Mouse (Mus musculus) neural tube, embryonic 11.5 days (tissue): ENCODE data around the gene Dvl2. TPM values are rescaled to one million over a fixed set of nuclear protein-coding genes. Genes with fewer than 3 reads are reported as not detected.

Experiments
- ATAC-seq: fragments of 200-750 bp; cut with Nextera tagmentation; 2 replicates; pipeline ENCODE4 v1.8.0; 2017; ENCODE audit warnings: moderate number of reproducible peaks, mild to moderate bottlenecking, moderate TSS enrichment, moderate library complexity; ENCODE audit not compliant: insufficient read depth, low FRiP score, low TSS enrichment
- DNase-seq: peaks from one replicate; pipeline ENCODE4 v3.0.0-alpha.2; 2015; ENCODE audit warnings: low spot score
- H3K27ac ChIP-seq: fragments of 300-500 bp; sonication (generic); 2 replicates; pipeline ENCODE4 v1.5.1; 2014; ENCODE audit warnings: low read depth, mild to moderate bottlenecking, low read length
- H3K27me3 ChIP-seq: fragments of 300-500 bp; sonication (generic); 2 replicates; pipeline ENCODE4 v1.6.1; 2014; ENCODE audit warnings: mild to moderate bottlenecking, low read length, mixed read lengths; ENCODE audit not compliant: control insufficient read depth, insufficient read depth
- H3K36me3 ChIP-seq: fragments of 300-500 bp; sonication (generic); 2 replicates; pipeline ENCODE4 v1.6.1; 2014; ENCODE audit warnings: mild to moderate bottlenecking, low read length, moderate library complexity, mixed read lengths; ENCODE audit not compliant: control insufficient read depth, insufficient read depth
- H3K4me1 ChIP-seq: fragments of 300-500 bp; sonication (generic); 2 replicates; pipeline ENCODE4 v1.6.1; 2014; ENCODE audit warnings: low read length, mixed read lengths; ENCODE audit not compliant: control insufficient read depth, insufficient read depth
- H3K4me2 ChIP-seq: fragments of 300-500 bp; sonication (generic); 2 replicates; pipeline ENCODE4 v1.6.1; 2014; ENCODE audit warnings: low read depth, mild to moderate bottlenecking, moderate library complexity
- H3K4me3 ChIP-seq: fragments of 300-500 bp; sonication (generic); 2 replicates; pipeline ENCODE4 v1.5.1; 2014; ENCODE audit warnings: low read depth, low read length
- H3K9ac ChIP-seq: fragments of 300-500 bp; sonication (generic); 2 replicates; pipeline ENCODE4 v1.6.1; 2014; ENCODE audit warnings: mild to moderate bottlenecking, low read length
- H3K9me3 ChIP-seq: fragments of 300-500 bp; sonication (generic); 2 replicates; pipeline ENCODE4 v1.6.1; 2016; ENCODE audit warnings: low read length; ENCODE audit not compliant: control insufficient read depth
- WGBS: fragments of 180-500 bp; shearing (Covaris S2); extraction: QIAGEN DNeasy Blood & Tissue Kit; methylation state at CpG from one replicate; pipeline ENCODE4 v1.1.7; 2014; 5-methylcytosine and 5-hydroxymethylcytosine counted together
- polyA plus RNA-seq: library from polyadenylated mRNA; unstranded; fragments of >200 nt; fragmentation: Nextera tagmentation; extraction: Ambion mirVana; gene quantifications from 2 replicates; pipeline ENCODE4 v1.2.1, GENCODE M21; 2014

Gene Dvl2
- polyA plus RNA-seq, 1 experiment from 2014 or later, result 39.0 TPM

GRCm38 (mm10) chr11:69976271-69976670 lies 24.1 kb upstream of the Dvl2 start:
- Histone ChIP-seq H3K4me3 (no peak overlapping the region), H3K4me1 (no peaks in the 10 kb centered on the region), H3K27ac (no peak overlapping the region), H3K36me3 (peaks cover 14% of the 10 kb centered on the region), H3K27me3 (no peaks in the 10 kb centered on the region), H3K4me2 (no peak overlapping the region), H3K9me3 (no peaks in the 10 kb centered on the region), H3K9ac (no peak overlapping the region)
- WGBS, result 86% methylated on average over 4 of the region's 4 CpGs
- ATAC-seq (no peak), DNase-seq (no peak)

- no peak for DNase-seq
- Histone ChIP-seq H3K9me3 (no peaks in the 10 kb centered on the region), H3K27ac (peak overlapping the region; percentile 97), H3K27me3 (no peaks in the 10 kb centered on the region), H3K4me3 (peak overlapping the region; percentile 86), H3K36me3 (peaks cover 11% of the 10 kb centered on the region), H3K4me1 (peaks cover 8% of the 10 kb centered on the region), H3K9ac (peak overlapping the region; percentile 90), H3K4me2 (peak overlapping the region; percentile 84)
- ATAC-seq, result no peak
- WGBS, result 4% methylated on average over 16 of the region's 16 CpGs
Observed at GRCm38 (mm10) chr11:69979827-69980195, 20.6 kb upstream of the Dvl2 start.

GRCm38 (mm10) chr11:69980196-69981140 lies 19.9 kb upstream of the Dvl2 start:
- H3K36me3 ChIP-seq, result peaks cover 13% of the 10 kb centered on the region
- peak; percentile 87 for ATAC-seq
- peak; percentile 99 for DNase-seq
- H3K4me2 ChIP-seq, result peak overlapping the region; percentile 84
- H3K4me3 ChIP-seq, result peak overlapping the region; percentile 86
- H3K27me3 ChIP-seq, result no peaks in the 10 kb centered on the region
- peak overlapping the region; percentile 97 for H3K27ac ChIP-seq
- peaks cover 8% of the 10 kb centered on the region for H3K4me1 ChIP-seq
- no peaks in the 10 kb centered on the region for H3K9me3 ChIP-seq
- WGBS, result under 1% methylated on average over 51 of the region's 60 CpGs
- H3K9ac ChIP-seq, result peak overlapping the region; percentile 90

- Histone ChIP-seq H3K36me3 (peaks cover 12% of the 10 kb centered on the region), H3K27me3 (no peaks in the 10 kb centered on the region), H3K27ac (peak within 1 kb of the TSS; percentile 97), H3K4me1 (peaks cover 8% of the 10 kb centered on the region), H3K4me2 (peak within 1 kb of the TSS; percentile 84), H3K4me3 (peak within 1 kb of the TSS; percentile 86), H3K9me3 (no peaks in the 10 kb centered on the region), H3K9ac (peak within 1 kb of the TSS; percentile 90)
- peak; percentile 65 for ATAC-seq
- WGBS, result under 1% methylated on average over 33 of the region's 43 CpGs
- no peak for DNase-seq
Observed at GRCm38 (mm10) chr11:69981141-69981762, 19.1 kb upstream of the Dvl2 start, which contains the start of gene Ctdnep1. Ctdnep1 (plus strand) TSS chr11:69981156.

GRCm38 (mm10) chr11:69982225-69982624 lies 18.2 kb upstream of the Dvl2 start, which contains the start of gene Elp5:
Elp5 (minus strand) TSS chr11:69982517.
- WGBS, result 62% methylated on average over 8 of the region's 8 CpGs
- Histone ChIP-seq H3K36me3 (peaks cover 12% of the 10 kb centered on the region), H3K4me1 (peaks cover 8% of the 10 kb centered on the region)

GRCm38 (mm10) chr11:69982877-69983276 lies 17.5 kb upstream of the Dvl2 start:
- no peak overlapping the region for H3K27ac ChIP-seq
- DNase-seq, result no peak
- H3K4me2 ChIP-seq, result peak overlapping the region; percentile 84

More at GRCm38 (mm10) chr11:69982225-69982624, 18.2 kb upstream of the Dvl2 start, which contains the start of gene Elp5:
- peak within 1 kb of the TSS; percentile 84 for H3K4me2 ChIP-seq
- peak within 1 kb of the TSS; percentile 90 for H3K9ac ChIP-seq
- no peak for DNase-seq
- no peak for ATAC-seq
- peak within 1 kb of the TSS; percentile 86 for H3K4me3 ChIP-seq
- H3K27me3 ChIP-seq, result no peaks in the 10 kb centered on the region
- no peaks in the 10 kb centered on the region for H3K9me3 ChIP-seq
- H3K27ac ChIP-seq, result peak within 1 kb of the TSS; percentile 97

GRCm38 (mm10) chr11:69983377-69983776 lies 17.0 kb upstream of the Dvl2 start:
- H3K4me1 ChIP-seq, result peaks cover 8% of the 10 kb centered on the region
- H3K27me3 ChIP-seq, result no peaks in the 10 kb centered on the region
- 91% methylated on average over 4 of the region's 4 CpGs for WGBS
- no peak overlapping the region for H3K27ac ChIP-seq
- ATAC-seq, result no peak
- no peak for DNase-seq
- H3K9me3 ChIP-seq, result no peaks in the 10 kb centered on the region
- no peak overlapping the region for H3K4me3 ChIP-seq
- peaks cover 12% of the 10 kb centered on the region for H3K36me3 ChIP-seq
- no peak overlapping the region for H3K9ac ChIP-seq
- H3K4me2 ChIP-seq, result no peak overlapping the region

More at GRCm38 (mm10) chr11:69982877-69983276, 17.5 kb upstream of the Dvl2 start:
- no peak for ATAC-seq
- peak overlapping the region; percentile 86; the same call in 1 of the 2 replicates for H3K4me3 ChIP-seq
- WGBS, result 50% methylated on average over 5 of the region's 5 CpGs
- H3K9me3 ChIP-seq, result no peaks in the 10 kb centered on the region
- H3K4me1 ChIP-seq, result peaks cover 8% of the 10 kb centered on the region
- H3K36me3 ChIP-seq, result peaks cover 12% of the 10 kb centered on the region
- H3K9ac ChIP-seq, result peak overlapping the region; percentile 45; the same call in 1 of the 2 replicates
- no peaks in the 10 kb centered on the region for H3K27me3 ChIP-seq

GRCm38 (mm10) chr11:69984431-69984830 lies 16.0 kb upstream of the Dvl2 start:
- Histone ChIP-seq H3K27ac (no peak overlapping the region), H3K4me3 (no peak overlapping the region), H3K4me1 (peaks cover 8% of the 10 kb centered on the region), H3K27me3 (no peaks in the 10 kb centered on the region), H3K9ac (no peak overlapping the region), H3K4me2 (no peak overlapping the region), H3K9me3 (no peaks in the 10 kb centered on the region), H3K36me3 (peaks cover 17% of the 10 kb centered on the region)
- DNase-seq (no peak), ATAC-seq (no peak)
- 91% methylated on average over 8 of the region's 8 CpGs for WGBS
